ENCODE assay signal across 13 mouse cellular contexts in genomic region chr5:4876653-4877091, GRCm38 (mm10).
DNase-seq lines count a peak whose midpoint lies in the region; ATAC-seq and TF ChIP-seq lines count a peak whose summit lies in the region.
"Had no signal": no experiment of that assay in that cellular context is flagged by ENCODE, and none has a peak within 500 bp of the region (broad histone marks: within the 10 kb centered on the region; RNA-seq: fewer than 3 reads in every experiment).

No protein-coding gene starts in this region.

- H3K36me3 ChIP-seq in liver, adult 2 months (ENCODE audit: control insufficient read depth, insufficient read depth, low read length) = no peaks in the 10 kb centered on the region
- H3K36me3 ChIP-seq in liver, embryonic 11.5 days (ENCODE audit: control insufficient read depth, insufficient read depth, low read length) = no peaks in the 10 kb centered on the region
- no peaks in the 10 kb centered on the region for H3K36me3 ChIP-seq in forebrain, embryonic 16.5 days (ENCODE audit: control insufficient read depth, insufficient read depth)
- no peaks in the 10 kb centered on the region for H3K36me3 ChIP-seq in midbrain, embryonic 11.5 days (ENCODE audit: control insufficient read depth, insufficient read depth, low read length)
- H3K36me3 ChIP-seq: liver, embryonic 12.5 days had no signal

- H3K9ac ChIP-seq in liver, adult 2 months (ENCODE audit: low read depth, low read length) = no peak overlapping the region
- no peak overlapping the region for H3K9ac ChIP-seq in liver, embryonic 11.5 days (ENCODE audit: low read depth, low read length)
- no peak overlapping the region for H3K9ac ChIP-seq in forebrain, embryonic 16.5 days (replicated peaks; ENCODE audit: low read depth, low read length)
- no peak overlapping the region for H3K9ac ChIP-seq in midbrain, embryonic 11.5 days (ENCODE audit: low read length)
- H3K9ac ChIP-seq: liver, embryonic 12.5 days had no signal

- H3K27me3 ChIP-seq in liver, adult 2 months (ENCODE audit: control insufficient read depth, insufficient read depth, low read length) = peaks cover 8% of the 10 kb centered on the region; the same call in 1 of the 2 replicates
- no peaks in the 10 kb centered on the region for H3K27me3 ChIP-seq in liver, embryonic 11.5 days (replicated peaks; ENCODE audit: control insufficient read depth, insufficient read depth, low read length)
- no peaks in the 10 kb centered on the region for H3K27me3 ChIP-seq in forebrain, embryonic 16.5 days (replicated peaks; ENCODE audit: control insufficient read depth, insufficient read depth, low read length)
- H3K27me3 ChIP-seq in midbrain, embryonic 11.5 days (ENCODE audit: control insufficient read depth, insufficient read depth, low read length) = no peaks in the 10 kb centered on the region
- H3K27me3 ChIP-seq: liver, embryonic 12.5 days had no signal

- ATAC-seq in liver, embryonic 11.5 days (replicated peaks; ENCODE audit: low FRiP score) = no peak
- ATAC-seq in forebrain, embryonic 16.5 days = peak; percentile 58
- peak; percentile 70 for ATAC-seq in midbrain, embryonic 11.5 days (ENCODE audit: low FRiP score)
- ATAC-seq: liver, embryonic 12.5 days had no signal

- no peaks in the 10 kb centered on the region for H3K79me2 ChIP-seq in liver, adult 2 months (ENCODE audit: control insufficient read depth, insufficient read depth, low read length)

- no peak overlapping the region for H3K4me3 ChIP-seq in liver, adult 2 months (ENCODE audit: insufficient read depth, low read depth, low read length)
- no peak overlapping the region for H3K4me3 ChIP-seq in liver, embryonic 11.5 days (ENCODE audit: low read depth, low read length)
- no peak overlapping the region for H3K4me3 ChIP-seq in forebrain, embryonic 16.5 days (replicated peaks; ENCODE audit: low read length)
- no peak overlapping the region for H3K4me3 ChIP-seq in midbrain, embryonic 11.5 days (ENCODE audit: low read depth, low read length)
- H3K4me3 ChIP-seq: liver, embryonic 12.5 days had no signal

- peak; percentile 16 for DNase-seq in liver, adult 2 months (ENCODE audit: extremely low read depth, low read depth, low spot score)
- DNase-seq in liver, embryonic 11.5 days (ENCODE audit: low spot score) = no peak
- DNase-seq in midbrain, embryonic 11.5 days (ENCODE audit: low spot score, missing footprints) = no peak
- DNase-seq in urinary bladder, adult 2 months (ENCODE audit: low spot score) = no peak
- DNase-seq in kidney, adult 8-10 months = no peak
- no peak for DNase-seq in spleen, adult 18-20 months
- DNase-seq: heart, postnatal 36 days; lung, postnatal 14 days; right cerebral cortex, postnatal 14 days; thymus, postnatal 25 days had no signal

- no peak for TF ChIP-seq POLR2A in liver, adult 2 months (IDR thresholded peaks at IDR 0.05; ENCODE audit: extremely low read depth, insufficient read depth, low read length)

- no peak overlapping the region for H3K4me2 ChIP-seq in liver, embryonic 11.5 days
- no peak overlapping the region for H3K4me2 ChIP-seq in forebrain, embryonic 16.5 days (ENCODE audit: low read length)
- no peak overlapping the region for H3K4me2 ChIP-seq in midbrain, embryonic 11.5 days
- H3K4me2 ChIP-seq: liver, embryonic 12.5 days had no signal

- H3K9me3 ChIP-seq in liver, embryonic 11.5 days (ENCODE audit: control insufficient read depth, low read length) = no peaks in the 10 kb centered on the region
- no peaks in the 10 kb centered on the region for H3K9me3 ChIP-seq in forebrain, embryonic 16.5 days (ENCODE audit: control insufficient read depth, low read length)
- H3K9me3 ChIP-seq in midbrain, embryonic 11.5 days (ENCODE audit: control insufficient read depth, low read length) = no peaks in the 10 kb centered on the region
- H3K9me3 ChIP-seq: liver, embryonic 12.5 days had no signal

- TF ChIP-seq CTCF in liver, adult 2 months (IDR thresholded peaks at IDR 0.05; ENCODE audit: low read depth, low read length) = no peak

- no peaks in the 10 kb centered on the region for H3K4me1 ChIP-seq in liver, adult 2 months (ENCODE audit: control insufficient read depth, insufficient read depth, low read length)
- H3K4me1 ChIP-seq in liver, embryonic 11.5 days (replicated peaks; ENCODE audit: control insufficient read depth, insufficient read depth, low read length) = no peaks in the 10 kb centered on the region
- peaks cover 17% of the 10 kb centered on the region for H3K4me1 ChIP-seq in forebrain, embryonic 16.5 days (replicated peaks; ENCODE audit: control insufficient read depth, insufficient read depth, low read length)
- peaks cover 22% of the 10 kb centered on the region for H3K4me1 ChIP-seq in midbrain, embryonic 11.5 days (ENCODE audit: control insufficient read depth, insufficient read depth, low read length)
- H3K4me1 ChIP-seq: liver, embryonic 12.5 days had no signal

- no peak overlapping the region for H3K27ac ChIP-seq in liver, adult 2 months (replicated peaks; ENCODE audit: insufficient read depth, low read depth, low read length)
- H3K27ac ChIP-seq in liver, embryonic 11.5 days (ENCODE audit: low read depth, low read length) = no peak overlapping the region
- 0 out of 2 replicates have a peak overlapping the region, but pooled peaks have one; percentile 3 for H3K27ac ChIP-seq in forebrain, embryonic 16.5 days (ENCODE audit: low read length)
- peak overlapping the region; percentile 60 for H3K27ac ChIP-seq in midbrain, embryonic 11.5 days (ENCODE audit: low read depth, low read length)
- H3K27ac ChIP-seq: kidney, postnatal 0 days; liver, embryonic 12.5 days had no signal

- 57% methylated on average over 15 of the region's 15 CpGs for WGBS in liver, adult 2 months
- WGBS in liver, embryonic 11.5 days = 76% methylated on average over 15 of the region's 15 CpGs
- 45% methylated on average over 15 of the region's 15 CpGs for WGBS in forebrain, embryonic 16.5 days
- WGBS in midbrain, embryonic 11.5 days = 67% methylated on average over 15 of the region's 15 CpGs

Comparison
In these comparisons a context has a peak if more than half of its experiments do, and no peak if none do; other contexts are left out.
1. H3K27ac ChIP-seq: peak in forebrain, embryonic 16.5 days (single experiment) and midbrain, embryonic 11.5 days (single experiment); none in liver, adult 2 months (single experiment) and liver, embryonic 11.5 days (single experiment).